Mouse (Mus musculus): ENCODE data around the gene Kctd14.
A peak's percentile ranks its signal among the peaks of the same experiment; 100 is the strongest.
"Not testable (repeated sequence)": the region's sequence is repeated elsewhere in the genome, so short reads cannot be mapped to it uniquely, and the experiment has no call there.

The Kctd14 gene

GRCm38 (mm10) chr7:97451023-97451422 is at the start of gene Kctd14:
Kctd14 (plus strand) TSS chr7:97451323.
- DNase-seq: peak; percentile 19

GRCm38 (mm10) chr7:97407145-97407544 is 44.0 kb upstream of the Kctd14 start:
- DNase-seq: no peak

- DNase-seq: peak; percentile 55
Measured at GRCm38 (mm10) chr7:97411106-97411505, 40.0 kb upstream of the Kctd14 start.

- DNase-seq: no peak
Measured at GRCm38 (mm10) chr7:97411575-97411974, 39.5 kb upstream of the Kctd14 start.

GRCm38 (mm10) chr7:97413981-97414380 is 37.1 kb upstream of the Kctd14 start:
- DNase-seq: peak; percentile 64

- peak; percentile 97 for DNase-seq
Measured at GRCm38 (mm10) chr7:97414426-97414825, 36.7 kb upstream of the Kctd14 start.

- peak; percentile 91 for DNase-seq
Measured at GRCm38 (mm10) chr7:97414915-97415687, 36.0 kb upstream of the Kctd14 start.

- DNase-seq: peak; percentile 85
Measured at GRCm38 (mm10) chr7:97416473-97416872, 34.6 kb upstream of the Kctd14 start.

- DNase-seq: peak; percentile 99
Measured at GRCm38 (mm10) chr7:97416906-97417777, 34.0 kb upstream of the Kctd14 start, which contains the start of gene Thrsp. Thrsp (minus strand) TSS chr7:97417730.

GRCm38 (mm10) chr7:97418717-97419116 is 32.4 kb upstream of the Kctd14 start:
- DNase-seq: peak; percentile 96

- DNase-seq: peak; percentile 90
Measured at GRCm38 (mm10) chr7:97419163-97419562, 32.0 kb upstream of the Kctd14 start.

- DNase-seq: peak; percentile 87
Measured at GRCm38 (mm10) chr7:97420406-97420805, 30.7 kb upstream of the Kctd14 start.

- DNase-seq: peak; percentile 93
Measured at GRCm38 (mm10) chr7:97420958-97421651, 30.0 kb upstream of the Kctd14 start.

GRCm38 (mm10) chr7:97423754-97424153 is 27.4 kb upstream of the Kctd14 start:
- peak; percentile 83 for DNase-seq

GRCm38 (mm10) chr7:97424621-97425245 is 26.4 kb upstream of the Kctd14 start:
- peak; percentile 97 for DNase-seq

GRCm38 (mm10) chr7:97426566-97426965 is 24.6 kb upstream of the Kctd14 start:
- DNase-seq: no peak

GRCm38 (mm10) chr7:97427296-97427695 is 23.8 kb upstream of the Kctd14 start:
- no peak for DNase-seq

- peak; percentile 93 for DNase-seq
Measured at GRCm38 (mm10) chr7:97427778-97428420, 23.2 kb upstream of the Kctd14 start.

GRCm38 (mm10) chr7:97429705-97430104 is 21.4 kb upstream of the Kctd14 start:
- DNase-seq: peak; percentile 86

- not testable (repeated sequence) for DNase-seq
Measured at GRCm38 (mm10) chr7:97433517-97433916, 17.6 kb upstream of the Kctd14 start.

- no peak for DNase-seq
Measured at GRCm38 (mm10) chr7:97434517-97434916, 16.6 kb upstream of the Kctd14 start.

GRCm38 (mm10) chr7:97438986-97439385 is 12.1 kb upstream of the Kctd14 start:
- no peak for DNase-seq

Data from heart, adult 11 months (tissue).